Mouse (Mus musculus) forebrain, embryonic 14.5 days (tissue): ENCODE measurements at regions not wholly inside any gene's neighbourhood (a gene's known extent, or its start where the extent isn't known, plus 50 kb on each side); places are given as distances from the start of the nearest gene placed in this dataset.
A peak's percentile ranks its signal among the peaks of the same experiment; 100 is the strongest.

Source experiments
- ATAC-seq: fragments of 200-750 bp; cut with Nextera tagmentation; 2 replicates; pipeline ENCODE4 v1.8.0; 2017; ENCODE audit warnings: mild to moderate bottlenecking, moderate library complexity
- DNase-seq: peaks from one replicate; pipeline ENCODE4 v3.0.0-alpha.2; 2015; ENCODE audit warnings: low spot score
- H3K27ac ChIP-seq: fragments of 300-500 bp; sonication (generic); 2 replicates; pipeline ENCODE4 v1.5.1; 2014; ENCODE audit warnings: low read depth, mild to moderate bottlenecking, control low read depth, low read length, moderate library complexity
- H3K27me3 ChIP-seq: fragments of 300-500 bp; sonication (generic); replicated peaks from 2 replicates; pipeline ENCODE4 v1.6.1; 2014; ENCODE audit warnings: low read length, control low read depth, mixed read lengths; ENCODE audit not compliant: control insufficient read depth, insufficient read depth
- H3K36me3 ChIP-seq: fragments of 300-500 bp; sonication (generic); 2 replicates; pipeline ENCODE4 v1.6.1; 2014; ENCODE audit warnings: low read length, control low read depth; ENCODE audit not compliant: control insufficient read depth, insufficient read depth
- H3K4me1 ChIP-seq: fragments of 300-500 bp; sonication (generic); 2 replicates; pipeline ENCODE4 v1.6.1; 2014; ENCODE audit warnings: antibody characterized with exemption, low read length, control low read depth; ENCODE audit not compliant: control insufficient read depth, insufficient read depth
- H3K4me2 ChIP-seq: fragments of 300-500 bp; sonication (generic); 2 replicates; pipeline ENCODE4 v1.6.1; 2014; ENCODE audit warnings: mild to moderate bottlenecking, control low read depth, low read length
- H3K4me3 ChIP-seq: fragments of 300-500 bp; sonication (generic); 2 replicates; pipeline ENCODE4 v1.5.1; 2014; ENCODE audit warnings: low read depth, low read length, control low read depth
- H3K9ac ChIP-seq: fragments of 300-500 bp; sonication (generic); 2 replicates; pipeline ENCODE4 v1.6.1; 2014; ENCODE audit warnings: mild to moderate bottlenecking, low read length, control low read depth, moderate library complexity
- H3K9me3 ChIP-seq: fragments of 300-500 bp; sonication (generic); replicated peaks from 2 replicates; pipeline ENCODE4 v1.6.1; 2016; ENCODE audit warnings: low read length, control low read depth, mixed read lengths; ENCODE audit not compliant: control insufficient read depth
- WGBS: fragments of 180-500 bp; shearing (Covaris S2); extraction: QIAGEN DNeasy Blood & Tissue Kit; methylation state at CpG from one replicate; pipeline ENCODE4 v1.1.7; 2014; 5-methylcytosine and 5-hydroxymethylcytosine counted together

DNA sequence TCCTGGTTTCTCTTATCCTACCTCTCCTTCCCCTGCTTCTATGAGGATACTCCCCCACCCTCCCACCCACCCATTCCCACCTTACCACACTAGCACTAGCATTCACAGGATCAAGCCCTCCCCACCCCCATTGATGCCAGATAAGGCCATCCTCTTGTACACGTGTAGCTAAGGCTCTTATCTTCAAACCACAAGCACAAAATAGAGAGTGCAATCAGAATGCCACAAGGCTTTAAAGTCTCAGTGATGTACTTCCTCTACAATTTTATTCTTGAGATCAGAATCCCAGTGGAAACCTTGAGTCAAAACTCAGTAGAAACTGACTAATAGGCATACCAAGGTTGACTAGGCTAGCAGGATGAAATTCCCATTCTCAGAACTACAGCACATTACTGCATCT is 348.4 kb downstream of the Speer2 start:
- Histone ChIP-seq H3K27ac (no peak overlapping the region), H3K4me2 (no peak overlapping the region), H3K9me3 (no peaks in the 10 kb centered on the region), H3K27me3 (no peaks in the 10 kb centered on the region), H3K9ac (no peak overlapping the region), H3K4me1 (no peaks in the 10 kb centered on the region), H3K36me3 (no peaks in the 10 kb centered on the region), H3K4me3 (no peak overlapping the region)
- DNase-seq (no peak), ATAC-seq (no peak)
- WGBS: 55% methylated on average over 1 of the region's 1 CpGs

DNA sequence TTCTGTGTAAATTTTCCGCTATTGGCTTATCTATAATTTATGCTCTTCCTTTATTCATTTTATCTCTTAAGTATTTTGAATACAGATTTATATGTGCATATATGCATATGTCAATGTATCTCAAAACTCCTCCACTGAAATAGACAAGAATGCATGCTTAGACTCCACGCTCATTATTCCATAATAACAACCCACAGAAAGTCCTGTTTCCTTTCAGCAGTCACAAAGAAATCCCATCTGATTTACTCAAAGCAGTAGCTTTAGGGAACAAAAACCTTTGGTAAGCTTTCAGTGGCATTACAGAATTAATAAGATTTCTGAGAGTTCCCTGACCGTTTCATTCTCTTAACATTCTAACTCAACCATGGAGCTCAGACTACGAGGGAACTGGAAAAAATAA is 386.2 kb downstream of the Speer2 start:
- ATAC-seq (no peak), DNase-seq (no peak)
- no peaks in the 10 kb centered on the region for H3K36me3 ChIP-seq
- H3K9me3 ChIP-seq: no peaks in the 10 kb centered on the region
- no peak overlapping the region for H3K27ac ChIP-seq
- 24% methylated on average over 4 of the region's 4 CpGs for WGBS
- no peaks in the 10 kb centered on the region for H3K27me3 ChIP-seq
- H3K9ac ChIP-seq: no peak overlapping the region
- H3K4me1 ChIP-seq: no peaks in the 10 kb centered on the region
- no peak overlapping the region for H3K4me3 ChIP-seq
- H3K4me2 ChIP-seq: no peak overlapping the region

DNA sequence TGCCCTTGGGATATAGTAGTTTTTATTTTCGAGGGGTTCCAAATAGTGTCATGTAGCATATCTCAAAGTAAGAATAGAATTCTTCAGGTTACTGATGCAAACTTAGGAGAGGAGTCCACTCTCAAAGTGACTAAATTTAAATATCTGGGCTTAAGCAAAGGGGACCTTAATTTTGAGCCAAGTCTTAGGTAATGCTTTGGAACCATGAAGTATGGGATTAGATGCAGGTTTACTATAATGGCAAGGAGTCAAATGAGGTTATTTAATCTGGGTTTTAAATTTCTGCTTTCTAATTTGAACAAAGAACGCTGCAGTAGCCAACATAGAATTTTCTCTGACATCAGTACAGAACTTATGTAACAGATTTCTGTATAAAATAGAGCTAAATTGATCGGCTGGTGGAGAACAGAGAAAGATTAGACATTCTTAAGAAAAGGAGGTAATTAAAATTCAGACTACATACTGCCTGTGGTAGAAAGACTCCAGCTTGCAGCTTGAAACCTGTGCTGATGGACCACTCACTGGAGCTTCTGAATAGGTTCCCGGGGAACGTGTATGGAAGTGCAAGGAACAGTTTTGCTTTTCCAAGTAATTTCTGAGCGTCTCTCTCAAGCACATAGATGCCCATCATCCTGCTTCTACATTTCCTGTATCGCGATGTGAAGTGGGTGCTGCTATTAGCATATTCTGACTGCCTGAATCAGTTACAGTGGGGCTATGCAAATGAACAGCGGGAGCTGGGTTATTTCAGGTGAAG is 394.3 kb downstream of the Speer2 start:
- ATAC-seq: peak; percentile 92
- Histone ChIP-seq H3K9me3 (no peaks in the 10 kb centered on the region), H3K9ac (no peak overlapping the region), H3K27me3 (no peaks in the 10 kb centered on the region), H3K4me1 (no peaks in the 10 kb centered on the region), H3K27ac (no peak overlapping the region), H3K36me3 (no peaks in the 10 kb centered on the region), H3K4me3 (peak overlapping the region; percentile 12; the same call in 1 of the 2 replicates), H3K4me2 (peak overlapping the region; percentile 40)
- 13% methylated on average over 9 of the region's 9 CpGs for WGBS
- peak; percentile 66 for DNase-seq

DNA sequence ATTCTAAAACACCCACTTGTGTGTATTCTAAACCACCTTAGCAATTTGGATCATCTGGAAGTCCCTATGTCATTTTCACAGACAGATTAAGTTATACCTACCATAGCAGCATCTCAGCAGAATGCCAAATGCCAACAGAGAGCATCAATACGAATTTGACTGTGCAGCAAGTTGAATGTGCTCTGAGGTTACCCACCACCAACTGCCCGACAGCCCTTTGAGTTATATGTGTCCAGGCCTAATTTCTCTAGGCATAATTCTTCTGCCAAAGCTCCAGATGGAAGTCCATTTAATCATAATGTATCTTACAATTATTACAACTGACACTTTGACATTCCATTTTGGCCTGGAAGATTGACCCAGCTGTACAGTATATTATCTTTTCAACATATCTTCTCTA is 404.4 kb downstream of the Speer2 start:
- WGBS: 78% methylated on average over 2 of the region's 2 CpGs
- Histone ChIP-seq H3K4me1 (no peaks in the 10 kb centered on the region), H3K4me2 (no peak overlapping the region), H3K9ac (no peak overlapping the region), H3K9me3 (no peaks in the 10 kb centered on the region), H3K36me3 (no peaks in the 10 kb centered on the region), H3K4me3 (no peak overlapping the region), H3K27ac (no peak overlapping the region), H3K27me3 (no peaks in the 10 kb centered on the region)
- DNase-seq (no peak), ATAC-seq (no peak)

DNA sequence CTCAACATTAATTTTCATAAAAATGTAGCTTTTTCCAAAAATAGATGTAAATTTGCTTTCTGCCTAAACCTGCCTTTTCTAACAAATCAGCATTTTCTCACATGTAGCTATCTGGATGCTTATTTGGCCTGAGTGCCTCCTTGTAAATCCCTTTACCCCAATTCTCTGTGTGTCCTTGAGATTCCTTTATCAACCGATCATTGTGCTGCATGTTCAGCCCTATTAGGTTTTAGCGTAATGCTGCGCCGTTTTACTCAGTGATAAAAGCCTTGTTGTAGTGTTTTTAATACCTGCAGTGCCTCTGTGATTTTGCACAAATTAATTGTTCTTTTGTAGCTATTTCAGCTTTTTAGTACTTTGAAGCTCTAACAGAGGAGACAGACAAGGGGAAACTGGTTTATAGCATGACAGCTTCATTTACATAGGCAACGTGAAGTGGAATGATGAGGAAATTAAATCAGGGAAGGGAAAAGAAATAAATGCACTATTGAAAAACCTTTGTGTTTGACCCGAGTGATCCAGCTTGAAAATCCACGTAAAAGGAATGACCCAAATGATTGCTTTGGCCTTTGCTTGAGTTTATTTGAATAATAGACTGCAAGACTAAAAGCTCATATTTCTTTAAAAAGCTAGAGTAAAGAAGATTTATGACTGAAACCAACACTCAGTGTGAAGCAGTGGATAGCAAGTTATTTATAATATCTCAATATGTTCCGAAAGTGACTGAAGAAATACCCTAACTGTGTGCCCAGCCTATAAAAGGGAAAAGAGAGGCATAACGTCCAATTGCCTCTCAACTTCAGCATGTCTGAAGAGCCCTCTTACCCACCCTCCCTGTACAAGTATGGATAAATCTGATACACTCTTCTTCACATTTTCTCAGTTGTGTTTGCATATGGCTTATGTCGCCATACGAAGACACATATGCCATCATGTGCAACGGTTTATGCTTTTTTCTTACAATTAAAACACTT is 438.6 kb downstream of the Speer2 start:
- Histone ChIP-seq H3K4me1 (peaks cover 2% of the 10 kb centered on the region; the same call in 1 of the 2 replicates), H3K27me3 (no peaks in the 10 kb centered on the region), H3K9ac (no peak overlapping the region; the same call in 1 of the 2 replicates), H3K9me3 (no peaks in the 10 kb centered on the region), H3K27ac (no peak overlapping the region), H3K4me2 (no peak overlapping the region), H3K4me3 (no peak overlapping the region), H3K36me3 (no peaks in the 10 kb centered on the region)
- WGBS: 36% methylated on average over 12 of the region's 12 CpGs
- DNase-seq (peak; percentile 39), ATAC-seq (0 out of 2 replicates have a peak, but pooled peaks have one; percentile 46)
